Mouse (Mus musculus) heart, adult 9 months (tissue): ENCODE results near the gene Mapkapk3.
A peak's percentile ranks its signal among the peaks of the same experiment; 100 is the strongest.
"Not testable (repeated sequence)": the region's sequence is repeated elsewhere in the genome, so short reads cannot be mapped to it uniquely, and the experiment has no call there.

Experiments
- DNase-seq, 2 experiments: peaks; one replicate each; pipeline ENCODE4 v3.0.0; 2022; ENCODE audit warnings: low spot score in 2 of 2

Gene Mapkapk3

DNA sequence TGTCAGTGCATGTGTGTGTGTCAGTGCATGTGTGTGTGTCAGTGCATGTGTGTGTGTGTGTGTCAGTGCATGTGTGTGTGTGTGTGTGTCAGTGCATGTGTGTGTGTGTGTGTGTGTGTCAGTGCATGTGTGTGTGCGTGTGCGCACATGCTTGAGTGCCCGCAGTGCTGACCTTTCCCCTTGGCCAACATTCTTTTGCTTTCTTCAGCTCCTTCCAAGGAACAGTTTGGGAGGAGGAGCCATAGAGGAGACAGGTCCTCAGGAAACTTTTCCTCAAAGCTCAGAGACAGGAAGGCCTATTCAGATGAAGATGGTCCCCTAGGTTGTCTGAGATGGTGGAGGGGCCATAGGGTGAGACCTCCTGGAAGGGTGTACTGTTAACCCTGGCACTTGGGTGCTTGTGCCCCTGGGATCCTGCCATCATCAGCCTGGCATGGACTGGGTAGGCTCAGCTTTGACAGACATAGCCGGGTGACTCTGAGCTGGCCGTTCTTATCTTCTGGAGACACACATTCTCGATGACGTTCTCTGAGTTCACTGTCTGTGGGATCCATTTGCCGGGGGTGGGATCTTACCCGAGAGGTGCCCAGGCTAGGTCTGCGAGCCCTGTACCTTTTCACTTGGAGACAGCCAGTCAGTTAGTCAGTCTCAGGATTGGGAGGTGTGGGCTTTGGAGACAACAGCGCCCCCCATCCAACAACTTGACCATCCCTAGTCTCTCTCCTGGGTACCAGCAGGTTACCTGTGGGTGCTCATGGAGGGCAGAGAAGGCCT is 17.6 kb upstream of the Mapkapk3 start:
- DNase-seq: no peak

DNA sequence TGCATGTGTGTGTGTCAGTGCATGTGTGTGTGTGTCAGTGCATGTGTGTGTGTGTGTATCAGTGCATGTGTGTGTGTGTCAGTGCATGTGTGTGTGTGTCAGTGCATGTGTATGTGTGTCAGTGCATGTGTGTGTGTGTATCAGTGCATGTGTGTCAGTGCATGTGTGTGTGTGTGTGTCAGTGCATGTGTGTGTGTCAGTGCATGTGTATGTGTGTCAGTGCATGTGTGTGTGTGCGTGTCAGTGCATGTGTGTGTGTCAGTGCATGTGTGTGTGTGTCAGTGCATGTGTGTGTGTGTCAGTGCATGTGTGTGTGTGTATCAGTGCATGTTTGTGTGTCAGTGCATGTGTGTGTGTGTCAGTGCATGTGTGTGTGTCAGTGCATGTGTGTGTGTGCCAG is 17.0 kb upstream of the Mapkapk3 start:
- not testable (repeated sequence) for DNase-seq

DNA sequence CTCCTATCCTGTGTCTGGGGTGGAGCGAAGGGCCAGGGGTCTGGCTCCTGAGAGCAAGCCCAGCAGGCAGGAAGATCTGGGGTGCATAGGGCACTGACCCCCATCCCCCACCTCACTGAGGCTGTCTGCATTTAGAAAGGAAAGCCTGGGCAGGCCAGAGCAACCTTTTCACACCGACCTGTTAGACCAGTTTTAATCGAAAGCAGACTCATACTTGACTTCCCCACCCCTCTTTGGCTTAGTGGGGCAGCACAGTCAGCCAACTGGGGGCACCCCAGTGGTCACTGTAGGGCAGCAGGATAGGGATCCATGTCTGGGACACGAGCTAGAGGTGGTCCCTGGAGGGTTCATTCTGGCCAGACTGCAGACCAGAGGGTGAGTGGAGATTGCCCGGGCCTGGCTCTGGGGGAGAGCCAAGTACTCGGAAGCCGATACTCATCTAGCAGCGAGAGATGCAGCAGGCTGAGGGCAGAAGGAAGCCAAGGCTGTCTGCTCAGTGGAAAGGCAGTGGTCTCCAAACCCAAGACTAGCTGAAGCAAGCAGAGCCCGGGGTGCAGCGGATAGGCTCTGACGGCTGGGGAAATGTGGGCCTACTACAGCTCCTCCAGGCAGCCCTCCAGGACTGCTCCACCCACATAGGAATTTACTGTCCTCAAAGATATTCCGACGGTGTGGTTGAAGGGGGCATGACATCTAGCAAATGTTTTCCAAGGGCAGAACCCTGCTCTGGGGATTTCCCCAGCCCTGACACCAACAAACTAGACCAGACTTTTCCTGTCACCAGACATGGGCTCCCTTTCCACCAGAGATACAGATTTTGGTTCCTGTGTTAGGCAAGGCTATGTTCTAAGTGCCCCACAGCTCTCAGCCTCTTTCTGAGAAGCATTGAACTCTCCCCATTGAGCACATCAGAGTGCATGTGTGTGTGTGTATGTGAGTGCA is 16.2 kb upstream of the Mapkapk3 start:
- DNase-seq: no peak

DNA sequence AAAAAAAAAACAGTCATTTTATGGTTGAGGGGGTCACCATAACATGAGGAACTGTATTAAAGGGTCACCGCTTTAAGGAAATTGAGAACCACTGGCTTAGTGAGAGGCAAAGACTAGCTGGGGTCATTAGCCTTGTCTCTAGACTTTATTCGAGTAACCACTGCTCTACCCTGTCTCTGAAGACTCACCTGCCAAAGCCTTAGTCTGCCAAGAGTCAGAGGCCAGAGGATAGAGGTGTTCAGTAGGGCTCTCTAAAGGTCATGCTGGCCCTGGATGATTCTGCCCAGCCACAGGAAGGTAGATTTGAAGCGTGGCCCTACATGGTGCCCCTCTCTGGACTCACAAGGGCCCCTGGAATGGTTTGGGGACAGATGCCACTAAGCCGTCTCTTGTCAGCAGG is 15.3 kb upstream of the Mapkapk3 start:
- DNase-seq: no peak

DNA sequence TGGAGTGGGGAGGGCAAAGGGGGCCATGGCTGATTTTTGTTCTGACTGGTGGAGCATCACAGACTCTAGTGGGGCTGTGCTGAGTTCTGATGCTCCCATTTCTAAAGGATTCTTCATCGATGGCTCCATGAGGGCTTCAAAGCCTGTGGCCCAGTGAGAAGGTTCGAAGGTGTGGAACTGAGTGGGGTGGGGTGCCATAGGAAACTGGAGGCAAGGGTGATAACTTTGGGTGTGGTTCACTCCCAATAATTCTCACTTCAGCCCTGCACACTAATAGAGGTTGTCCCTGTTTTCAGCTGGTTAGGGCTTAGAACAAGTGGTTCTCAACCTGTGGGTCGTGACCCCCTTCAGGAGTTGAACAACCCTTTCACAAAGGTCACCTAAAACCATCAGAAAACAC is 14.7 kb upstream of the Mapkapk3 start:
- no peak for DNase-seq

DNA sequence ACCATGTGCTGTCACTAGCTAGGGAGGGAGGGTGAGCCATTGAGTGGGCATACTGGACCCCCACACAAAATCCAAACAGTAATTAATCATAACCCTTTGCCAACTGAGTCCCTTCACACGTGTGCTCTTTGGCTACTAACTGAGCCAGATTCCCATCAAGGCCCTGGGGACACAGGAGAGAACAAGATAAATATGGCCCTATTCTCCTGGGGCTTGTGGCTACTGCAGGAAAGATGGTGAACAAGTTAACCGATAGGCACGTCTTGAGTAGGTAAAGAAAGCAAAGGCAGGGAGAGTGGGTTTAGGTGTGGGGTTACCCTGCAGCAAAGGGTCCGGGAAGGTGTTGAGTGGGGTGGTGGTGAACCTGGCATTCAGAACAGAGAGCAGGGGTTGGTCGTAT is 14.2 kb upstream of the Mapkapk3 start:
- DNase-seq: no peak

DNA sequence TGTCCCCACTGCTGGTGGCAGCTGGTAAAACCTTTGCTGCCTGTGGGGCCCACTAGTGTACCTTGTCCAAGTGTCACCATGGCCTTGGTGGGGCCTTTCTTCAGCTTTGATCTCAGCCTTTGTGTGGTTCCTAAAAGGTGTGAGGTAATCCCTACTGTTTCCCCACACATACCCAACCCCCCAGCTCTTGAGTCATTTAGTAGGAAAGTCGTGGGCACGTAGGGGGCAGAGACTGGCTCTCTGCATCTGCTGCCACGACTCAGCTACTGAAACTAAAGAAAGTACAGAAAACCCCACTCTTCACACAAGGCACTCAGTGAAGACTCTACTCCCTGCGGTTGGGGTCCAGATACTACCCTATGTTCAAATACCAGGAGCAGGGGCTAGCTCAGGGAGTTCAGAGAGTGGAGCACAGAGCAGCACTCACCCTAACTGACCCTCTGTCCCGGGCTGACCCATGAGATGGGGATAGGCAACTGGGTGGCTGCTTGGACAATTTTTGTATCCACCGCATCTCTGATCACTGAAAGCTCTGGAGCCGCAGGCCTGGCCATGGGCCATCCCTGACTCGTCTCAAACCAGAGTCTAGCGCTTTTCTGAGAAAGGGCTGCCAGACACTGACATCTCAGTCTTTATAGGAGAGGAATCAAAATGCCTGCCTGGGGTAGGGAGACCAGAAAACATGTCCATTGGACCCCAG is 13.6 kb upstream of the Mapkapk3 start:
- no peak for DNase-seq

DNA sequence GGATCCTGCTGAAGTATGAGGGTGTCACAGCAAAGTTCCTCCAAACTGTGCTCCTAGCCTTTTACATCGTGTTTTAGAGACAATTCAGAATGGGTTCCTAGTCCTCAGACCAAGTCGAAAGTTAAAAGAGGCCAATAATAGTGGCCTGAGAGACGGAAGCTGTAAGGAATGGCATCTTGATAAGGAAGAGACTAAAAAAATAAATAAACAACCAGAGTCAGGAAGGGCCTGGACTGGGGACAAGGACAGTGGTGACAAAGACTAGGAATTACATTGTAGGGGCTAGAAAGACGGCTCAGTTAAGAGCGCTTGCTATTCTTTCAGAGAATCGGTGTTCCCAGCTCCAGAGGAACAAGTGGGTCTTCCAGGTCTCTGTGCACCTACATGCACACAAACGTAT is 12.9 kb upstream of the Mapkapk3 start:
- no peak for DNase-seq

DNA sequence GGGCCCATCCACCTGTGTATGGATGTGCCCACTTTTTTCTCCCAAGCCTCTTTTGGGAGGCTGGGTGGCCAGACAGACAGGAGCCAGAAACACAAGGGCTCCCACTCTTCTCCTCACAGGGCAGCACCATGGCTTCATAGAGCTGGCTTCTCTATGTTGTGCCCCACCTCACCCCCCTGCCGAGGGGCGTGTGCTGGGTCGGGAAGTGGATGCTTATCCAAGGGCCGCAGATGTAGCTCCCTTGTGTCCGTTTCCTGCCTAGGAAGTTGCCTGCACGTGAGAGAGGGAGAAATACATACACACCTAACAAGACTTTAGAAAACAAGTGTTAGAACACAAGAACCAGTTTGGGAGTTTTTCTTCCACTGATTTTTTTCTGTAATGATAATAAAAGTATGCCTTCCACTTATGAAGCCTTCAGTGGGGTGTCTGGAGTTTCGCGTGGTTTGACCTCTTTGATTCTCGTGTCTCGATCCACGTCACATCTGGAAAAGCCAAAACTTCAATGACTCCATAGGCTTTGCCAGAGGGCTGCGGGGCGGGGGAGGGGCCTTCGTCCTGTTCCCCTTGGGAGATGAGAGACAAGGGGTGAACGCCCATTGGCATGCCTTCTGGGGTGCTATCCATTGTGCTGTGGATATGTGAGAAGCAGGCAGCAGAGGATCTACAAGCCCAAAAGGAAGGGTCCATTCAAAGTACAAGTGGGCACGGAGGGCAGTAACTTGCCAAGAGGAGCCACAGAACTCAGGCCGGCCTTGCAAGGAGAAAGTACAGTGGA is 12.1 kb upstream of the Mapkapk3 start:
- no peak for DNase-seq

DNA sequence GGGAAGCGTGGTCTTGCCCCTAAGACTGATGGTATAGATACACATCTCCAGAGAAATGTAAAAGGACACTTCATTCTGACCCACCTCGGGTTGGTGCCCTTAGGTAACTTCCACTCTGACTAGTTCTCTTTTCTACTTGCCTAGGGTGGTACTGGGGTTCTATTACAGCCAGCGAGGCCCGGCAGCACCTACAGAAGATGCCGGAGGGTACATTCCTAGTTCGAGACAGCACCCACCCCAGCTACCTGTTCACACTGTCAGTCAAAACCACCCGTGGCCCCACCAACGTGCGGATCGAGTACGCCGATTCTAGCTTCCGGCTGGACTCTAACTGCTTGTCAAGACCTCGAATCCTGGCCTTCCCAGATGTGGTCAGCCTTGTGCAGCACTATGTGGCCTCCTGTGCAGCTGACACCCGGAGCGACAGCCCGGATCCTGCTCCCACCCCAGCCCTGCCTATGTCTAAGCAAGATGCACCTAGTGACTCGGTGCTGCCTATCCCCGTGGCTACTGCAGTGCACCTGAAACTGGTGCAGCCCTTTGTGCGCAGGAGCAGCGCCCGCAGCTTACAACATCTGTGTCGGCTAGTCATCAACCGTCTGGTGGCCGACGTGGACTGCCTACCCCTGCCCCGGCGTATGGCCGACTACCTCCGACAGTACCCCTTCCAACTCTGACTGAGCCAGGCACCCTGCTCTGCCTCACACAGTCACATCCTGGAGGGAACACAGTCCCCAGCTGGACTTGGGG is 10.7 kb upstream of the Mapkapk3 start:
- DNase-seq: no peak

DNA sequence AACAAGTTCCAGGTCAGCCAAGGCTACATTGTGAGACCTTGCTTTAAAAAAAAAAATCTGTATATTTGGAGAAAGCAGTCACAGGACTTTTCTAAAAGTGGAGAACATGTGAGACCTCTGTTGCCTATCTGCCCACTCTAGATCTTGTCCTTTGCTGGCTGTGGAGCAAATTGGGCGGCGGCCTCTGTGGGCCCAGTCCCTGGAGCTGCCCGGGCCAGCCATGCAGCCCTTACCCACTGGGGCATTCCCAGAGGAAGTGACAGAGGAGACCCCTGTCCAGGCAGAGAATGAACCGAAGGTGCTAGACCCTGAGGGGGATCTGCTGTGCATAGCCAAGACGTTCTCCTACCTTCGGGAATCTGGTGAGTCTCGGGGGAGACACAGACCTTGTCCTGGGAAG is 10.1 kb upstream of the Mapkapk3 start:
- no peak for DNase-seq

DNA sequence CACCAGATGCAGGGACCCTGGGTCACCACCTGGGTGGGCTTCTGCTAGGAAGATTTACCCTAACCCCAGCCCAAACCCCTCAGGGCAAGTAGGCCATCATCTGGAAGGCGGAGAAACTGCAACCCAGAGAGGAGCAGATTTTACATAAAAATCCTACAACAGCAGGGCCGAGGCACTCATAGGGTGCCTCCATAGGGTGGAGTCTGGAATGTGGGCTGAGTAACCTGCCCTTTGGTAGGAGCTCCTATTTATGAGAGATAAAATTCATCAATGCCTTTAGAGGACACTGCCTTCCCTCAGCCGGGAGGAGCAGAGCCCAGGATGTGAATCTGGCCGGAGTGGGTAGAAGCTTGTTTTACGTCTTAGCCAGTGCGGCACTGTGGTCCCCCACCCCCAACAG is 9.2 kb upstream of the Mapkapk3 start:
- DNase-seq: no peak

DNA sequence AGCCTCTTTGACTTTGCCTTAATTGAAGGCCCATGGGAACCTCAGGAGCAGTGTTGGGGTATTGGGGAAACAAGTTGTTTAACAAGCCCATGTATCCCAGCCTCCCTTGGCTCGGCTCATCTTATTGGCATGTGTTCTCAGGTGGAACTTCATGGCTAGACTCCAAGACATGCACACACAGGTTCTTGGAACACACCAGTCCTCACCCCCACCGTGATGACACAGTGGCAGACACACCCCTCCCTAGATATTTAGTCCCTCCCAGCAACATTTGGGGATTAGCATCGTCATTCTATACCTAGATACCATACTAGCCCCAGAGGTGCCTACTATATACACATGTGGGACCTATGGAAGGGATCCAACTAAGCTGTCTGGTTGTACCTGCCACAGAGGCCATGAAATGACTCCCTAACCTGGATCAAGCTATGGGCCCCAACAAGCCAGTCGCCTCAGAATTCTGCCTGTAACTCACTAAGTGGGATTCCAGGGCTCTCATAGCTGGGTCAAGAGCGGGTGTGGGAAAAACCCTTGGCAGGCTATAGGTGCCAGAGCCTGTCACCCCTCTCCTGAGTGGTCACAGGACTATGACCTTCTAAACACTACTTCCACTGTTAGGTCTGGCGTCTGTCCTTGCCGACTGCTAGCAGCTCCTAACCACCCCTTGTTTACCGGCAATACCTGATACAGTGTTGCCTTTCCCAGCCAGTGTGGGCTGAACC is 8.5 kb upstream of the Mapkapk3 start:
- peak in 1 of 2 experiments; percentile 65 for DNase-seq

DNA sequence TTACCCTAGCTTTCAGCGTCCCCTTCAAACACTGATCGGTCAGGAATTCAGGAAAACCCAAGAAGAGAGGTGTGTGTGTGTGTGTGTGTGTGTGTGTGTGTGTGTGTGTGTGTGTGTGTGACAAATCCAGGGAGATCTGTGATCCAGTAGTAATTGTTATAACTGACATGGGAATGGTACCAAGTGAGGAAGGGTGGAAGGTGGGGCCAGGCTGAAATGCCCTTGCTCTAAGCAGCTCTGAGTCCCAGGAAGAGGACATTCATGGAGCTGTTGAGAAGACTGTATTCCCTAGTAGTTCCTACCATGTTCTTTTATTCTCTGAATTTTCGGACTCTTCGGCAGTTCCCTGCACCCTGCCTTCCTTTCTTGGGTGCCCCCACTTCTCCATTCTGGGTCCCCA is 8.0 kb upstream of the Mapkapk3 start:
- no peak for DNase-seq

DNA sequence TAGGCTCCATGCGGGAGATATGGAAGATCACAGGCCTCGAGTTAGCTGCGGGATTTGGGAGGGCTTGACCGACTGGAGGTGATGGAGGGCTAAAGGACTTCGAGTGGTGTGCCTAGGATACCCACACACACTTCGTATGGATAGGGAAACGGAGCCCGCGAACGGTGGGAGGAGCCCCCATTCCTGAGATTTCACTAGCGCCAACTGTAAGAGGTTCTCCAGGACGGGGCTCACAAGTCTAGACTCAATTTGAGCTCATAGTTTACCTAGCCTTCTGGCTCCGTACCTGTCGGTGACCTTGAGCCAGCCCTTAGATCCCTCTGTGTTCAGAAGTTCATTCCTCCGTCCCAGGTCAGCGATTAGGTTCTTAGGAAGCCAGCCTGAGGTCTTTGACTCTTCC is 7.4 kb upstream of the Mapkapk3 start:
- DNase-seq: no peak

DNA sequence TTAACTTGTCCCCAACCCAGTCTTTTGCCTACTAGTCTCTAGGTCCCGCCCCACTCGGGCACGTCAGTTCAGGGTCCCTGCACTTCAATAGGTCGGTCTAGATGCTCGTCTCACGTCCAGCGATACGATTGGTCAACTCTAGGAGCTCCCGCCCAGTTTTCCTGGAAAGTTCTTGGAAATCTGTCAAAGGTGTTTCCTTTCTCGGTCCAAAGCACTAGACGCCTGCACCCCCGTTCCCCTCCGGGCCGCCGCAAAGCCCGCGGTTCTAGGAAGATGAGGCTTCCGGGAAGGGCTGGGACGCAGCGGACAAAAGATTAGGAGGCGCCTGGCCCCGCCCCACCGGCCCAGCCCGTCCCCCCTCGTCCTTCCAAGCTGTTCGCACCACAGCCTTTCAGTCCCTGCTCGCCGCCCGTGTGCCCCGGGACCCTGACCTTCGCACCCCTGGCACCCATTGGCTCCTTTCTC is 6.9 kb upstream of the Mapkapk3 start:
- DNase-seq: peak; percentile 98 to 99

DNA sequence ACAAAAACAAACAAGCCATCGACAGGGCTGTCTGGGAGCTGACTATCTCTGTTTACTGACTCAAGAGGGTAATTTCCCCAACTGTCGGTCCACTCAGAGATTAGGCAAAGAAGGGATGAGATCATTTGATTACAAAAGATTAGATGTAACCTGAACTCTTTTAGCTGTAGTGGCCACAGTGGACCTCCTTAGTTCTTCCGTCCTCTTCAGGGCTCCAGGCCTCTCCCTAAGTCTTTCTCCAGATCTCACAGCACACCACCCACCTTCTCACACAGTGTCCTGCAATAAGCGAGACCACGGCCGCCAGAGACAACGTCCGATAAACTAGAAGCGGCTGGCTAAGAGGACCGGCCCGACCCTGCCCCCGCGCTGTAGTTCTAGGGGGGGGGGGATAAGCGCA is 6.4 kb upstream of the Mapkapk3 start:
- no peak for DNase-seq

DNA sequence AAGGTAGTCTGAATTCAATTTTAAA is 6.2 kb upstream of the Mapkapk3 start, which contains the start of gene Cish:
Gene Cish, plus strand, starts transcription at position 11 of the 25 bp plus-strand sequence.
- no peak for DNase-seq

DNA sequence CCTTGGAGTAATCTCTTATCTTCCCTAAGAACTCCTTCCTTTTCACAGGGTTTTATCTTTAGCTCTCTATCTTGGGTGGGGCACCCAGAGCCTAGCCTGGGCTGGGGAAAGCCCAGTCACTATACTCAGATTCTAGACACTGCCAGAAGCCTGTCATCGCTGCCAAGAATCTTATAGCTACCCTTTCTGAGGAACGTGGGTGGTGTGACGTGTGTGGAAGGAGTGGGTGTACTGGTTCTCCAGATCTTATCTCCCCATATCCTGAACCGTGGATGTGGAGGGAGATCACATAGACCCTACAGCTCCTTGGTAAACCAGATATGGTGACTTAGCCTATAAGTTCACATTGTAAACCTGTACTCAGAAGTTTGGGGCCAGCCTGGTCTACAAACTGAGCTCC is 5.9 kb upstream of the Mapkapk3 start:
- DNase-seq: no peak

DNA sequence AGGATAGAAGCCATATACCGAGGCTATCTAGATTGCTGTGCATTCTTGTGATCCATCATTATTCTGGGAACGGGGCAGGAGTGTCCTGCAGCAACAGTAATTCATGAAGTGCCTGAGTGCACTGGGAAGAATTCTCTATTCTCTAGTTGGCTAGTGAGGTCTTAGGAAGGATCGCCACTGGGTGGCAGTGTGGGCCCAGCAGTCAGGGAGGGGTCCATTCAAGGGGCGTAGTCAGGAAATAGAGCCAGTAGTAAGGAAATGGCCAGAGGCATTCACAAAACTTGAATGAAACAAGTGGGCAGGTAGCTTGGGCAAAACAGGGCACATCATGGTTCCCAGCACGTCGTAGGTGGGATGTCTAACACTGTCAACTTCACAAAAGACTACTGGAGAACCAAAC is 4.6 kb upstream of the Mapkapk3 start:
- DNase-seq: peak in 1 of 2 experiments; percentile 79

DNA sequence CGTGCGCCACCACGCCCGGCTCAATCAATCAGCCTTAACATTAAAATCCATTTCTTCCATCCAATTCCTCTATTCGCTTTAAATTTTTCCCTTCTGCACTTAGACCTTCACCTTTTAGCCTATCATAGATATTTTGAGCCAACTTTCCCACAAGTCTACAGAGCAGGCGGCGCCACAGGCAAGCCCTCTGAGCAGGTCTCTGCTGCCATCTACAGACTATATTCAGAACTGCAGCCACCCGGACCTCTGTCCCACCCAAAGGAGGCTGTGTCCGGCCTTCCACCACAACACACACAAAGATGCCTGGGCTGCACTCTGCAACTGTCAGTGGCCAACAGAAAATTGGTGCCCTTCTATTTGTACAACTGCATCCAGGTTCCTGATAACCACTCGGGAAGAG is 1.2 kb upstream of the Mapkapk3 start:
- peak; percentile 74 to 86 for DNase-seq
